Mouse (Mus musculus): ENCODE measurements around the gene Slc25a35.
A peak's percentile ranks its signal among the peaks of the same experiment; 100 is the strongest.
"Not testable (repeated sequence)": the region's sequence is repeated elsewhere in the genome, so short reads cannot be mapped to it uniquely, and the experiment has no call there.

The Slc25a35 gene

GRCm38 (mm10) chr11:68961596-68961995, 6.3 kb upstream of the Slc25a35 start:
- no peak for DNase-seq (ENCODE audit: inconsistent ontology term)

GRCm38 (mm10) chr11:68962159-68962558, 5.8 kb upstream of the Slc25a35 start:
- not testable (repeated sequence) for DNase-seq (ENCODE audit: inconsistent ontology term)

- no peak for DNase-seq (ENCODE audit: inconsistent ontology term)
These were observed 4.5 kb upstream of the Slc25a35 start for GRCm38 (mm10) chr11:68963405-68963804.

- DNase-seq (ENCODE audit: inconsistent ontology term) = no peak
These were observed 2.9 kb upstream of the Slc25a35 start for GRCm38 (mm10) chr11:68965050-68965449.

GRCm38 (mm10) chr11:68965845-68966244, 2.1 kb upstream of the Slc25a35 start:
- no peak for DNase-seq (ENCODE audit: inconsistent ontology term)

- DNase-seq (ENCODE audit: inconsistent ontology term) = no peak
These were observed 1.4 kb upstream of the Slc25a35 start for GRCm38 (mm10) chr11:68966554-68966953.

- no peak for DNase-seq (ENCODE audit: inconsistent ontology term)
These were observed 821 bp downstream of the Slc25a35 start for GRCm38 (mm10) chr11:68968752-68969151.

- DNase-seq (ENCODE audit: inconsistent ontology term) = no peak
These were observed 2.3 kb downstream of the Slc25a35 start for GRCm38 (mm10) chr11:68970232-68970631.

GRCm38 (mm10) chr11:68973250-68974058, 5.5 kb downstream of the Slc25a35 start:
- DNase-seq (ENCODE audit: inconsistent ontology term) = peak; percentile 92

- no peak for DNase-seq (ENCODE audit: inconsistent ontology term)
These were observed 6.1 kb downstream of the Slc25a35 start for GRCm38 (mm10) chr11:68974059-68974450.

- DNase-seq (ENCODE audit: inconsistent ontology term) = no peak
These were observed 7.2 kb downstream of the Slc25a35 start, which contains the start of gene Rangrf for GRCm38 (mm10) chr11:68975085-68975484. Gene Rangrf, minus strand, starts transcription at chr11:68975185.

GRCm38 (mm10) chr11:68975601-68976000, 7.7 kb downstream of the Slc25a35 start:
- DNase-seq (ENCODE audit: inconsistent ontology term) = no peak

- DNase-seq (ENCODE audit: inconsistent ontology term) = no peak
These were observed 11.4 kb downstream of the Slc25a35 start for GRCm38 (mm10) chr11:68979320-68979733.

- DNase-seq (ENCODE audit: inconsistent ontology term) = no peak
These were observed 13.0 kb downstream of the Slc25a35 start for GRCm38 (mm10) chr11:68980919-68981318.

- DNase-seq (ENCODE audit: inconsistent ontology term) = peak; percentile 48
These were observed 14.9 kb downstream of the Slc25a35 start for GRCm38 (mm10) chr11:68982639-68983369.

GRCm38 (mm10) chr11:68987365-68987882, 19.5 kb downstream of the Slc25a35 start:
- no peak for DNase-seq (ENCODE audit: inconsistent ontology term)

- no peak for DNase-seq (ENCODE audit: inconsistent ontology term)
These were observed 20.4 kb downstream of the Slc25a35 start for GRCm38 (mm10) chr11:68988341-68988740.

GRCm38 (mm10) chr11:68993122-68993521, 25.2 kb downstream of the Slc25a35 start:
- no peak for DNase-seq (ENCODE audit: inconsistent ontology term)

- DNase-seq (ENCODE audit: inconsistent ontology term) = no peak
These were observed 26.4 kb downstream of the Slc25a35 start for GRCm38 (mm10) chr11:68994377-68994776.

GRCm38 (mm10) chr11:68997080-68997479, 29.1 kb downstream of the Slc25a35 start:
- DNase-seq (ENCODE audit: inconsistent ontology term) = no peak

GRCm38 (mm10) chr11:69002782-69003181, 34.9 kb downstream of the Slc25a35 start:
- DNase-seq (ENCODE audit: inconsistent ontology term) = not testable (repeated sequence)

- DNase-seq (ENCODE audit: inconsistent ontology term) = no peak
These were observed 35.7 kb downstream of the Slc25a35 start for GRCm38 (mm10) chr11:69003592-69003991.

- DNase-seq (ENCODE audit: inconsistent ontology term) = no peak
These were observed 37.3 kb downstream of the Slc25a35 start for GRCm38 (mm10) chr11:69005193-69005592.

Data from Muller cell, postnatal 12 days (primary cell).